Mouse (Mus musculus) 3134 (cell line): ENCODE results near the gene Prkcz.
"Not testable (repeated sequence)": the region's sequence is repeated elsewhere in the genome, so short reads cannot be mapped to it uniquely, and the experiment has no call there.

Experiments
- DNase-seq: peaks from one replicate; pipeline ENCODE4 v3.0.0-alpha.2; 2011; ENCODE audit warnings: low spot score; ENCODE audit not compliant: insufficient read length; ENCODE audit errors: extremely low read depth

The Prkcz gene

GRCm38 (mm10) chr4:155359560-155360464 is 1.3 kb downstream of the Prkcz start:
- no peak for DNase-seq

GRCm38 (mm10) chr4:155357601-155358000 is 3.6 kb downstream of the Prkcz start:
- no peak for DNase-seq

DNA sequence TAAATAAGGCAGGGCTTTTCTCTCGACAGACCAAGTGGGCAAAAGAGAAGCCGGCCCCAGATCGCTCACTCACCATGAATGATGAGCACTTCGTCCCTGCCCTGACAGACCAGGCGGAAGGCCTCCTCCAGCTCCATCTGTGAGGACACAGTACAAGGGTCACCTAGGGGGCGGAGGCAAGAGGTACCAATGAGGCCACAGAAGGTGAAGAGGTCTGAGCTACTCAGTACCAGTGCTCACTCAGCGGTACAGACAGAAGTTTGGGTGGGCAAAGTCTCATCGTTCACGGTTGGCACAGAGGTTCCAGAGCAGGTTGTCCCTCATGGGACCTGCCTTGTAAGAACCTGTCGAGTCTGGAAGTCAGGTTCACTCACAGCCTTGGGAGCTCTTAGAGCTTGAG is 4.8 kb downstream of the Prkcz start:
- no peak for DNase-seq

DNA sequence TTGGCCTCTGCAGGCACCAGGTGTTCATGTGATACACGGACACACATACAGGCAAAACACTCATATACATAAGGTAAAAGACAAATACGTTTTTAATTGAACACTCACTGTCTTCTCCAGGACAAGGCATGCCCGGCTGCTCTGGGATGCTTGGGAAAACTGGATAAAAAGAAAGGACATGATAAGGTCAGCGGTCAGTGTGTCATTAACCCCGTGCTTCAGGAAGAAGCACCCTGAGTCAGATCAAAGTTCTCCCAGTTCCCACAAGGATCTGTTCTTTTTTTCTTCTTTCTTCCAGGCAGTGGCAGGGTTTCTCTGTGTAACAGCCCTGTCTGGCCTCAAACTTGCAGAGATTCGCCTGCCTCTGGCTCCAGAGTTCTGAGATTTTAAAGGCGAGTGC is 6.6 kb downstream of the Prkcz start:
- no peak for DNase-seq

DNA sequence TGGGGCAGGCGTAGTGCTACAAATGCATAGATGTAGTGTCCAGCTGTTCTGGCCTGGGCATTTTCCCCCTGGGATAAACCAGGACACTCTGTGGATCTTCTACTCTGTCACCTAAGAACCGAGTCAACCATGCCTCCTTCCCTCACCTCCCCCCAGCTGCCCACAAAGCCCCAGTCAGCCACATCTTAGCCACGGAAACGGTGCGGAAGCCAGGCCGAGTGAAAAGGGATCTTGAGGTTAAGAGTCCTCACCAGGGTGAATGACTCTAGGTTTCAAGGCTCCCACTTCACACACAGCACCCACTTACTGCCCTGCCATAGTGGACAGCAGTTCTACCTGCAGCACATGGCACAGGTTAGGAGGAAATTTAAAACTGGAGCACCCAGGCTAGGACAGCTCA is 7.1 kb downstream of the Prkcz start:
- DNase-seq: no peak

GRCm38 (mm10) chr4:155352581-155352980 is 8.6 kb downstream of the Prkcz start:
- no peak for DNase-seq

GRCm38 (mm10) chr4:155346350-155346749 is 14.8 kb downstream of the Prkcz start:
- DNase-seq: no peak

GRCm38 (mm10) chr4:155345608-155345953 is 15.6 kb downstream of the Prkcz start:
- no peak for DNase-seq

DNA sequence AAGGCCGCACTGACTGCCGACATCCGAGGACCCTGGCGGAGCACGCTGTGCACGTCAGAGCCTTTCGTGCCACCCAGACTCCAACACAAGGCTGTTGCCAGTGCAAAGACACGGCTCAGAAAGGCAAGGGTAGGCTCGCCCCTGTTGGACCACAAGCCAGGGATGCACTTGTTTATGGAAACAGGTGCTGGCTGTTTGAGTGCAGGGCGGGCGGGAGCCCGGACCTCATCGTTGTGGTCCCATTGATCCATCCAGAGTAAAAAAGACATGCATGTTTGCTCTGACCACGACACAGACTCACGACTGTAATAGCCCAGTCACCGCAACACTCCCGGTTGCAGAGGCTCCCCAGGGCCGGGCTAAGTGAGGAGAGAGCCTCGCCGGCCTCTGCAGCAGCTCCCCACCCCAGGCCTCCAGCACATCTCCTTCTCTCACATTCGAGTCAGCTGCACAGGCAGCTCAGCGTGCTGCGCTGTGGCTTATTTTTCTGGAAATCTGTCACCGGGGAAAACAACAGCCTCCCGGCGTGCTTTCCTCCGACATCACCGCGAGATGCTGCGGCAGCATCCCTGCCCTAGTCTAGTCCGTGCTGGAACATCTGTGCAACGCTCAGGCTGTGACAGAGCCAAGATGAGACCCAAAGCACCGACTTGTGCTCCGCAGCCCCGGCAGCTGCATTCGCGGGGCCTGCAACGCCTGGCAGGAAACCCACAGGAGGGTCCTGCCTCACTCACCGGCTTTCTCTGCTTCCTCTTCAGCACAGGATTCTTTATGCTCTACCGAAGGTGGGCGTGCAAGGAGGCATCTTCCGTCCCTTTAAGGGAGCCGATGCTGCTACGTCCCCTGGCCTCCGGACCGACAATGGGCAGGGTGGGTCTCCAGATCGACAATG is 16.2 kb downstream of the Prkcz start:
- DNase-seq: no peak

DNA sequence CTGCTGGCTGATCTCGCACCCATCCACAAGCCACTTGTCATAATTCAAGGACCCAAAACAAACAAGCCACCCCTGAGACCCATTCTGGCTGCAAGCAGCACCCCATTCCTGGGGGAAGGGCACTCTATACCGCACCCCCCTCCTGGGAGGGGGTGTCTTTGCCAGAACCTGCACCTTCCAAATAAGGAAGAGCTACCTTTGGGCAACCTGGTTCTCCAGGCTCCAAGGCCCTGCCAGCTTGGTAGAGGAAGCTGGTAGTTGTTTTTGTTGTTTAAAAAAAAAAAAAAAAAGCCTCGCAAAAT is 16.9 kb downstream of the Prkcz start:
- DNase-seq: no peak

GRCm38 (mm10) chr4:155343415-155344298 is 17.5 kb downstream of the Prkcz start:
- DNase-seq: no peak

DNA sequence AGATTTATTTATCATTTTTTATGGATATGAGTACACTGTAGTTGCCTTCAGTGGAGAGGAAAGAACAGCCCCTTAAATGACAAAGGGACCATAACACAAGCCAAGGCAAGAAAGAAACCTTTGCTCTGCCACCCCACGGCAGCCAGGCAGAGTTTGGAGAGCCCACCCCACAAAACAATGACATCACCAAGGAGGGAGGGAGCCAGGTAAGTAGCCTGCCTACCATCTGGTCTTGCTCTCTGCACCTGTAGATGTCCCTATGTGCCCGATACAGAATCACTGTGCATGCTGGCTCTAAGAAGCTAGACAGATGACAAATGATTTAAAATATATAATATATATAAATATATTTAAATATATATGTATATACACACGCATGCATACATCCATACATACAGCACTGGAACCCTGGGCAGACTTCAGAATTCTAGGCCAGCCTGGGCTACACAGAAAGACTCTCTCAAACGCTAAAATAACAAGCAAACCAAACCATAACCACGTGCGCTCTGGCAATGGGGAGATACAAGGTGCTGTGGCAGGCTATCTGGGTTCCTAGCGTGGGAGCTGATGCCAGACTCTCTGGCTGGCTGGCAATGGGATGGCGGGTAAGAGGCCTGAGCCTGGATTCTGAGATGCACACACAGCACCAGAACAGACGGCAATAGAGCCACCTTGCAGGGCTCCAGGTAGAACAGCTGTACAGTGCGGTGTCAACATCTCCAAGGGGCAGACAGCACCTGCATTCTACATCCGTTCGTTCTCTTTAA is 24.7 kb downstream of the Prkcz start:
- DNase-seq: no peak

DNA sequence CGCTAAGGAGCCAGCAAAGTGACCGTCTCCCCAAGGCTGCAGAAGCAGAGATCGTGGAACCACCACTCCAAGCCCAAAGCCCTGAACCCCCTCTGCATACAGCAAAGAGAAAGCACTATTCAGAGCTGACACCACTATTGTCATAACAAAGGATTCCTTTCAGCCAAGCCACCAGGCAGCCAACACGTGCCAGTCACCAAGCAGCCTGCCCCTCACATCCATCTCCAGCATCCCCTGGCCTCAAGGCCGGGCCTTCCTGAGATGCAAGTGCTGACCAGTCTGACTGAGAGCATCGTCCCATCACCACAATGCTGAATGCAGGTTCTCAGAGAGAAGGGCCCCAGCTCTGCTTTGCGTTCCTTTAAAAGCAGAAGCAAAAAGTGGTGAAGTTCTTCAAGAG is 28.9 kb downstream of the Prkcz start:
- DNase-seq: no peak

DNA sequence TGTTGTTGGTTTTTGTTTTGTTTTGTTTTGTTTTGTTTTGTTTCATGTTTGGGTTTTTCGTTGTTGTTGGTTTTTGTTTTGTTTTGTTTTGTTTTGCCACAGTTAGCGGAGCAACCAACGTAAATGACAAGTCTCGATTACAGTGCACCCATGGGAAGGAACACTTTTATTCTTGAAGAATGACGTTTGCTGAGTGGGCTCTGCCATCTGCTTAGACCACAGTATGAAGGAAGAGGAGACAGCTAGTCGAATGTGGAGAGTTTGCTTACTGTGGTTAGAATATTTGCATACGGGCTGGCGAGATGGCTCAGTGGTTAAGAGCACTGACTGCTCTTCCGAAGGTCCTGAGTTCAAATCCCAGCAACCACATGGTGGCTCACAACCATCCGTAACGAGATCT is 32.8 kb downstream of the Prkcz start:
- DNase-seq: not testable (repeated sequence)

DNA sequence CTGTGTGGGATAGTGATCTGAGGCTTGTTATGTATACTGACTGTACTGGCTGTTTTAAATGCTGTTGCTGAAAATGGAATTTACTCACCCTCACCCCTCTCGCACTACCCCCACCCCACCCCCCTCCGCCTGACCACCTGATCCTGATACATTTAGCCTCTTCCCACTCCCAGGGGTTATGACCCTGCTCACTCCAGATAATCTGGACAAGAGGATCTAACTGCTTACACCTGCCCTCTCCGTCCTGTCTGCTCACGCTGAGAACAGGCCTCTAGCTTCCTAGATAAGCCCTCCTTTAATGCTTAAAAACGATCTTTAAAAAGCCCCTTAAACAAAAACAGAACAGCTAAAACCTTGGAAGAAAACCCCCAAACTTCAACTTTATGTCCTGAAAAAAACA is 35.4 kb downstream of the Prkcz start:
- DNase-seq: no peak

DNA sequence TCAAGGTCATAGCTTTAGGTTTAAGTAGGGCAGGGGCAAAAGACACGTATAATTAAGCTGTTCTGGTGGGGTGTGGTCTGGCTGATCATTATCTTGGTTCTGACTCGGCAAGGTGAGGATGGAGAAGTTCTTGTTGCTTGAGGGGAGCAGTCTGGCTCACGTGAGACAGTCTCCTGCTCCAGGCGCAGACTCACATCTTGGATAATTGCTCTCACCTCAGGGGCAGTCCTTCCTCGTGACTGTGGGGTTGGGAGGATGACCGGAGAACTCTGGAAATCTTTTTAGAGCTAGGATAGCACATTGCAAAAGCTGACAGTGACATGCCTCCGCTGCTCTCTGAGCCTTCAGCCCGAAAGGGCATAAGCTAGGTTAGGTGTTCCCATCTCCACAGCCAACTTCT is 36.6 kb downstream of the Prkcz start:
- no peak for DNase-seq

GRCm38 (mm10) chr4:155323081-155323795 is 37.9 kb downstream of the Prkcz start:
- DNase-seq: no peak

DNA sequence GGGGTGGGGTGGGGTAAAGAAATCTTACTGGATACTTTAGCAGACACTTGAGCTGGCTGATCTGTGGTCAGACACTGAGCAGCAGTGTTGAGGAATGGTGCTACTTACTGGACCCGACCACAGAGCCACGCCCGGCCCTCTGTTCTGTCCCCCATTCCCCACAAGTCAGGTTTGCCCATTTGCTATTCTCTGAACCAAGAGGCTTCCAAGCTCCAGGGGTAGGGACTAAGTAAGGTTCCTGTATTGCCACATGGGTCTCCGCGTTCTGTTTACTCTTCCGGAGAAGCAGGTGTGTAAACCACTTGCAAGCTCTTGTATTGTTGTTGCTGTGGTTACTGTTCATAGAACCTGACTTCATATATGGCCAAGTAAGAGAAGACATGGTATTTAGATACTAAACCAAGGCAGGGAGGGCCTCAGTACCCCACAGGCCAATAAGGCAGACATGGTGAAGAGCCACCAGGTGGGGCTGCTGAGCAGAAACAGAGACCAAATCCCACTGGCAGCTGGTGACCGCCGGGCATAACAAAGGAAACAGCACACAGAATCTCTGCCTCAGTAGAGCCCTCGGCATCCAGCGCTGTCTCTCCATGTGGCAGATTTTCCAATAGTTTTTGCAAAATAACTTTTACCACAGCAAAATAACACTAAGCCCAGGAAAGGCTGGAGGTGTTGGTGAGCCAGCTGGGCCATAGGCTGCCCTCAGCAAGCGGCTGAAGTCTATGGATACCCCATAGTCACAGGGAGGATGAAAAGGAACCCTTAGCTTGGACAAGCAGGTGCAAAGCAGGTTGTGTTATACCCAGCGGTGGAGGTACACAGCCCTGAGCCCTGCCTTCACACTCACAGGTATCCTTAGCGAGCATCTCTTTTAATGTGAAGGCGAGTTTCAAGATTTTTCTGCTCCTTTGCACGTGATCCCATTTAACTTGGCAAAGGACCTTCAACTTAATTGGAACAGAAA is 40.6 kb downstream of the Prkcz start:
- no peak for DNase-seq
